Mouse (Mus musculus) T-helper 17 cell (primary cell): ENCODE results near the gene Ank2.
"Not testable (repeated sequence)": the region's sequence is repeated elsewhere in the genome, so short reads cannot be mapped to it uniquely, and the experiment has no call there.

Experiments
- in situ Hi-C, 2 experiments: fragments of 300-600 bp; cut with MboI, MseI; formaldehyde crosslinking; loops; 1 replicate in 1 of 2; 2 replicates in 1 of 2; pipeline ENCODE4 v1.15.1; 2025; ENCODE audit warnings: high pct_unique_total_duplicates in 2 of 2

Gene Ank2

DNA sequence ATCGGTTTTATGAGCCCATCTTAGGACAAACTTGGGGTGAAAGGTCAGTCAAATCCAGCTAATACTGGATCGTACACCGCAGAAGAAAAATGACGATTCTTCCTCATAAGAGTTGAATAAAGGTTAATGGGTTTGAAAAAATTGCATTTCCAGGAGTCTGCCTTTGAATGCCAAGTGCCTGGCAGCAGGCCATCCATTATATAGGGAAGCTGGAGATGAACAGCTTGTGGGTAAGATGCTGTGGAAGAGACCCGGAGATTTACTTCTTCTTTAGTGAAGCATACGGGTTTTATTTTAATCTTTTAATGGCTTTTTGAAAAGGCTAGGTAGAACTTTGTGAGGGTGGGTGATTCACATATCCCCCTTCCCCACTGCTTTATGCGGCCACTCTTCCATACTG, 11.8 kb downstream of the Ank2 start:
- in situ Hi-C loops, result no loop called here

DNA sequence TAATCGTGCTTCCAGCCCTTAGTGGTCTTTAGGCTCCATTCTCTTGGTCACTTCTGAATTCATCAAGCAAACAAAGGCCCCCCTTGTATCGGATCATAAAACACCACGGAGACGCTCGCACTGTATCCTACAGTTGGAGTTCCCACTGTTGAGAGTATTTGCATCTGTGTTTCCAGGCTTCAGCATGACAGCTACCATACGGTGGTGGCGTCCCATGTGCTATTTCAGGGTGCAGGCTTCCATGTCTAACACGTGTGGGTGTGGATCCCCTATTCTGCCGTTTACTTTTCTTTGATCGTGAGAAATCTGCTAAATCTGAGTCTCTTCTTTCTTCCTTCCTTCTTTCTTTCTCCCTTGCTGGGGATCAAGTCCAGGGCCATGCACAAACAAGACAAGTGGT, 14.0 kb downstream of the Ank2 start:
- in situ Hi-C loops, result no loop called here

DNA sequence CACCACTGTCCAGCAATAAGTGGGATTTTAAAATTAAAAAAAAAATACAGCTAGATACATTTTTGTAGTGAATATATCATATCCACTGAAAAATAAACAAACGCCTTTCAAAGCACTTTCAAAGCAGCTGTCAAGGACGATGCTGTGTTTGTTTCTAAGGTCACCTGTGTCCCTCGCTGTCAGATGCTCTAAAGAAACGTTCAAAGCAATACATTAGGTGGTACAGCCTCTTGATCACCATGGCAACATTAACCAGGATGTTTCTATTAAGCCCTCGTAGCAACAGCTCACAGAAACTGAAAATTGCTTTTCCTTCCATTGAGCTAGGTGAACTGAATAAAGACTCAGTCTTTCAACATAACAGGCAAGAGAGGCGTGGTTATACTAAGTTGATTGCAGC, 17.5 kb downstream of the Ank2 start:
- in situ Hi-C loops, result no loop called here

DNA sequence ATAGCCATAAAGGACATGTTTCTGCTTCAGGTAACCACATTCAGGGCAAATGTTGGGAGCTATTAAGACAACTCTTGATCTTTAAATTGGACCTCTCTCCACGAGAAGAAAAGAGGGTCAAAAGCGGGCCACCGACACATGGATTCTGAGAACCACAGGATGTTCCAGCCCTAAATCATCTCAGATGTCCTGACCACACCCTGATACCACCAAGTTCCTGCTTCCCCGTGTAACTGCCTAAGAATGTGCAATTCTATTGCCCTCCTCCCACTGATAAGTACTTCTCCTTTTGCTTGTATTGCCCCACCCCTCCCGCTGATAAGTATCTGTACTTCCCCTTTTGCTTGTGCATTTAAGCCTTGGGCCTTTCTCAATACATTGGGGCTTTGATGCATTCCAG, 18.8 kb downstream of the Ank2 start:
- in situ Hi-C loops, result not testable (repeated sequence)

DNA sequence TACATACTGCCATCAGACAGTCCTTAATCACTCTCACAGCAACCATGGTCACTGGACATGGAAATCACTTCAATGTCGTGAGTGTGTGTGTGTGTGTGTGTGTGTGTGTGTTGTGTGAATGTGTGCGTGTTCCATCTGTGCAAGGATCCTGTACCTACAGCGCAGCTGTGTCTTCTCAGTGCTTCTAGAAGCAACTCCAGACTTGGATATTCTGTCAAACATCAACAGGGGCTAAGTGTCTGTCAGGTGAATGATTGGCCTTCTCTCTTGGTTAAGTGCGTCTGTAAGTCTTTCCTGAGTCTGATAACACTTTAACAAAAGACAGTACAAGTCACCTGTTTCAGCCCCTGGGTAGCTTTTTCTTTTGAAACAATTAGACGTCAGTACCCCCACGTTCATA, 25.0 kb downstream of the Ank2 start:
- in situ Hi-C loops, result loop anchor here in 1 of 2 experiments (5.0 kb wide), 1 partner anchor 68 kb away; no protein-coding TSS in a partner anchor

DNA sequence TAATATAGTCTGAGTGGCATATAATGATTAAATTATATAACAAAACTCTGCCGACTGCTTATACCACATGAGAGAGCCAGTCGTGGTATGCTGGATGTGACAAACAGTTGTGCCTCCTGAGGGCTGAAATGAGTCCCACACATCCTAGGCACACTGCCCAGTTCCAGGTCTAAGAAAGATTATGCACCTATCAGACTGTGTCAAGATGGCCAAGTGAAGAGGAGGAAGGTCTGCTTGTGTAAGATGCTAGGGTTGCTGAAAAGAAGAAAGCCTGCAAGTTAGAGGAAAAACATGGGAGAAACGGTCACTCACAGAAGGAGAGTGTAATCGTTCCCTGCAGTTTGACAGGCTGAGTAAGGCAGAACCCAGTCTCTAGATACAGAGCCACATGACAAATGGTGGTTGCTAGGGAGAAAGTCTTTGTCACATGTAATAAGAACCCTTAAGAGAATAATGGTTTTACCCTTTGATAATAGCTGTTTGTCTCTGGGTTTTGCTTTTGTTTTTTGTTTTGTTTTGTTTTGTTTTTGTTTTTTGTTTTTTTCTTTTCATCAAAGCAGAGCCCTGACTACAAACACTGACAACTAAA, 29.9 kb downstream of the Ank2 start:
- in situ Hi-C loops, result no loop called here

DNA sequence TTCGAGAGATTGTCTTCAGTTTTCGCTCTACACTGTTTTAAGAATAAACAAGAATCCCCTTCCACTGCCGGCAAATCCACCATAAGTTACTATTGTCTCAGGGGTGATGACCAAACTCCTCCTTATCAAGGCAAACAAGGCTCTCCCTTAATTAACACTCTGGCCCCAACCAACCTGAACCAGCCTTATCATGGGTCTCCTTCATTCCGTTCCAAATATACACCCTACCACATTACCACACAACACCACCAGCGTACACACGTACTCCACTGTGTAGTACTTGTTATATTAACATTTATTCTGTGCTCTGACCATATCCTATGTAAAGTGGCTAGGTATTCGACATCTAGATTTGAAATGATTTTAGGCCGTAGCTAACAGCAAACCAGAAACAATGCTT, 30.6 kb downstream of the Ank2 start:
- in situ Hi-C loops, result no loop called here

DNA sequence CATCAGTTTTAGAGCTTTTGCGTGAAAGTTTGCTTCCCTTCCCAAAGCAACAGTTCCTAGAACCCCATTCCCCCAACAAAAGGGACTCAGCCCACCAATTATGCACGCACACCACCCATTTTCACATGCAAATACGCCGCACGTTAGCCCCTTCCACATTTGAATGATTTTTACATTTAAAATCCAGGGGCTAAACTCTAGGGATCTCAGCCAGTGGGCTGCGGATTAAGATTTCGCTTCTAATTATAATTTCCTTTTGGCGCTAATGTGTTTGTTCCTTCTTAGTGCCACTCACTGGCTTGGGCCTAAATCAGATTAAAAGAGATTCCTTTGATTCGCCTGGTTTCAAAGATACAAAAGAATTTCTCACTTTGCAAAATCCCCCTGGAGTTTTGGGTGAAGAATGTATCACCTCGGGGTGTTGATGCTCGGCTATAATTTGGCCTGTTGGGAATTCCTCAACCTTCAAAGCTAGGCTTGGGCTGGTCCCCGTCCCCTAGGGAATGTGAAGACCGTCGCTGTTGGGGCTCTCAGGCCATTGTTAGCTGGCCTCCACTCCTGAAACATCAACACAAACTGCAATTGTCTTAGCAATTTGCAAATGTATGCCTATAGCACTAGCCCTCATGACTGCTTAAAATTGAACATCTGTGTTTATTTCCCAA, 35.2 kb downstream of the Ank2 start:
- in situ Hi-C loops, result no loop called here

DNA sequence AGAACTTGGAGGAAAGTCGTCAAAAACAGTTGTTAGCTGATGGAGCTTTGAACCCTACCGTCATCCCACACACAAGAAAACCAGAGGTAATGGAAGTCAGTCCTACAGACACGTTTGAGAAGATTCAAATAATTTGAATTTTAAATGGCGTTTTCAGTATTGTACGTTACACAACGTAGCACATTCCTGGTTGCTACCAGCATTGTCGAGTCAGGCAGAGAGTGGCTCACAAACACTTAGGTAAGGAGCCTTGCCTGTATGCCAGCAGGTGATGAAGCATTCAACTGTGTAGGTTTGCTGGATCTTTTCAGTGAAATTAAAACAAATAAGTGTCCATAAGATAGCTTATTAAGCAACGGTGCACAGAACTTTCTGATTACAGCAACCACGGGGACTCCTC, 36.0 kb downstream of the Ank2 start:
- in situ Hi-C loops, result no loop called here

DNA sequence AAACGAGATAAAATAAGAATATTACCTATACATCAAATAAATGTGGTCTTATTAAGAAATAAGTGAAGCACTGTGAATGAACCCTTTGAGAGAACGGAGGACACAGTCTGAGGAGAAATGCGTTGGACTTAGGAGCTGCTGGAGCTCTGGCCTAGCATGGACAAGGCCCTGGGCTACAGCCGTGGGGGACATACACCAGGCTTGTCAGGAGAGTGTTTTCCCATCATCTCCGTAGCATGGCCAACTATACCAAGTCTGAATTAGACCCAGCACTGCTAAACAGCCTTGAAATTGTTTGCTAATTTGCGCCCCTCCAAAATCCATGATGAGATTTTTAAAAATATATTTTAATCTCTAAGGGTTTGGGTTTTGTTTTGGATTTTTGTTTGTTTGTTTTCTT, 36.7 kb downstream of the Ank2 start:
- in situ Hi-C loops, result no loop called here

DNA sequence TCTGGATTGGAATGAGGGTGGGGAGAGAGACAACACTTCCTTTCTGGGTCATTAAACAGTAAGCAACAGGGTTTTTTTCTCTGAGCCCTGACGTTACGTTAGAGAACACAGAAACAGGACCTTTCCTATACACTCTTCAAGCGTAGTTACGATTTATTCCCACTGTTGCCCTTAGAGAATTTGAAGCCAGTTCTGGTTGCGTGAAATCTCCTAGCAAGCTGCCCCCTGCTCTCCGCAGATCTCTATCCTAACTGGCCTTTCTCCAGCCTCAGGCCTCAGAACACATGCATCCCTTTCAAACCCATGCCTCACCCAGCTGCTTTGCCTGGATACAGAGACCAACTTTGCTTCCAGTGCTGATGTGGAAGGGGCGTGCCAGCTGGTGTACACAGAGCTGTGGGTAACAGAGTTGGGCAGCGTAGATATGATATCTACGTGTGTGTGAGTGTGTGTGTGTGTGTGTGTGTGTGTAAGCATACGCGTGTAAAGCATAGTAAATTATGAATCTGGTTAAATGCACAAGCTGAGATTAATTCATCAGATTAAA, 38.2 kb downstream of the Ank2 start:
- in situ Hi-C loops, result no loop called here

DNA sequence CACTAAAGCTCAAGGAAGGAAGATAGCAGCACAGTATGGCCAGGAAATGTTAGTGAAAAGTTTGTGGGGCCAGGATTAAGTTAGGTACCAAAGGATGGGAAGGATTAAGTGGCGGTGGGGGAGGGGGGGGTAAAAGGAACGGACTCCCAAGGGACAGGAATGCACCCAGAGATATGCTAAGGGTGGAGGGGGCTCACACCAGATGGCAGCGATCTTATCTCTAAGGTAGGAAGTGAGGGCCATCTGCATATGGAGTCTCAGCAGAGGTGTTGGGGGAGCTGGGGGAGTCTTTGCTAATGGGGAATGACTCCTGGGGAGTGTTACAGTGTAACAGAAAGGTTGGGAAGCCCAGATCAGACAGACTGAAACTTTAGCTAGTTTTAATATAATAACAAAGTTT, 39.3 kb downstream of the Ank2 start:
- in situ Hi-C loops, result no loop called here

DNA sequence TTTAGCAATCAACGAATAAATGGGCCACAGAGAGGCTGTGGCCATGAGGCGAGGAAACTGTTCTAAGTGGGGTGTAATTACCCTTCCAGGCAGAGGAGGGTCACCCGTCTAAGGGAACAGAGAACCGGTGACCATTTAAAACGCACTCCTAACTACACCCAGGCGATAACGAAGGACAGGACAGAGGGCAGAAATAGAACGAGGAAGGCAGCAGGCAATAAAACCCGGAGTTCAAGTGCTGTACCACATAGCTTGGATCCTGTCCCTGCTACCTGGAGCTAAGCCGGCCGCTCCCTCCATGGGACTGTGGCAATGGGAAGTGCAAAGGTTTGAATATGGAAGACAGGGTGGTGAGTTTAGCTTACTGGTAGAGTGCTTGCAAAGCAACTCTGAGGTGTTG, 40.2 kb downstream of the Ank2 start:
- in situ Hi-C loops, result no loop called here

DNA sequence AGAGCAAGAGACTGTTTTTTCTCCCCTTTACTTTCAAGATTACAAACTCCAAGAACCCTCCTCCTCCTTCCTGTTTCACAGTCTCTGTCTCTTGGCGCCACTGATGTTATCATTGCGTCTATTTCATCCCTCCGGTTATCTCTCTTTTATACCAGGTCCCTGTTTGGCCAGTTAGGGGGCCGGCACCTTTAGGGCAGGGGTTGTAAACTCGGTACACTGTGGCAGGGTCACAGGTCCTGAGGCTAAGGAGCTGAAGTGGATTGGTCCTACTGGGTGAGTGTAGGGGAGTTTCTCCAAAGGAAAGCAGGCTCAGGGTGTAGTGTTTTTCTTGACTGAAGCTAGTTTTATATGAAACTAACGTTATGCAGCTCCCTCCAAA, 40.7 kb downstream of the Ank2 start:
- in situ Hi-C loops, result no loop called here

DNA sequence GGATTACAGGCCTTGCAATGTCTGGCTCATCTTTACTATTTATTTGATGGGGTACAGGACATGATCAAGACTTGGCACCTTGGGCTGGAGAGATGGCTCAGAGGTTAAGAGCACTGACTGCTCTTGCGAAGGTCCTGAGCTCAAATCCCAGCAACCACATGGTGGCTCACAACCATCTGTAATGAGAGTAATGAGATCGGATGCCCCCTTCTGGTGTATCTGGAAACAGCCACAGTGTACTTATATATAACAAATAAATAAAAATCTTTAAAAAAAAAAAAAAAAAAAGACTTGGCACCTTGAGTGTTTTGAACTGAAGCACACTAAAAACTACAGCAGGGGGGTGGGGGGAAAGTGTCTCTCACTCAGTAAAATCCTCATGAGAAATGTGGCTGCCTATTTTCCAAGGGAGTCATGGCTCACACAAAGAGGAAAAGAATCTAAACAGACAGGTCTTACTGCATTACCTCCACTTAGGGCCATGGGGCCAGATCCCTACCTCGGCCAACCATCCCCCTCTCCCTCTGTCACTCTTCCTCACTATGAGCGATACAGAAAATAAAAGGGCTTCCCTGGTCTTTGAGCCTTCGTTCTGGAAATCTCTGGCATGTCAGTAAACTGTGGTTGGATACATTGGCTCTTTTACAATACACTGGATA, 41.3 kb downstream of the Ank2 start:
- in situ Hi-C loops, result no loop called here

DNA sequence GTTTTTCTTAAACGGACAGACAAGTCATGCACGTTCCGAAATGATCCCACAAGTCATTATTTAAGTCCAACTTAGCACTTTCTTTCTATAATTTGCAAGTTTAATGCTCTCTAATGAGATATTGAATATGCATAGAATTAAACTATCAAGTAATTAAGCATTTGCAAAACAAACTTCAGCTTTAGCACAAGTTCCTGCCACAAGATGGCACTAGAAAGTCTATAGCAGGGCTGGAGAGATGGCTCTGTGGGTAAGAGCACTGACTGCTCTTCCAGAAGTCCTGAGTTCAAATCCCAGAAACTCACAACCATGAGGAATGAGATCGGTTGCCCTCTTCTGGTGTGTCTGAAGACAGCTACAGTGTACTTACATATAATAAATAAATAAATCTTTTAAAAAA, 45.4 kb downstream of the Ank2 start:
- in situ Hi-C loops, result loop anchor here in 1 of 2 experiments (5.0 kb wide), 1 partner anchor 94 kb away; no protein-coding TSS in a partner anchor

DNA sequence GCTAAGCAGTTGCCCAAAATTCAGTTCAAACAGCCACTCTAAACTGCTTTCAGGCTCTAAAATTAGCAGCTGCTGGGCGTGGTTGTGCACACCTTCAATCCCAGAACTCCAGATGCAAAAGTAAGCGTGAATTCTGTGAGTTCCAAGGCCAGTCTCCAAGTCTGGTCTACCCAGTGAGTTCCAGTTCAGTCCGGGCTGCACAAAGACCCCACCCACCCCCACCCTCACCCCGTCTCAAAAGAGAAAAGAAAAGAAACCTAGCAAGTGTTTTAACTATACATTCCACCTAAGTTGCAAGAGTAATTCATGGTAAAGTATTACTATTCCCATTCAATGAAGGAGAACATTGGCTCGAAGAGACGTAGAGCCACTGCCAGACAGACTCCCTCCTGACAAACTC, 45.9 kb downstream of the Ank2 start:
- in situ Hi-C loops, result loop anchor here in 1 of 2 experiments (5.0 kb wide), 1 partner anchor 94 kb away; no protein-coding TSS in a partner anchor

DNA sequence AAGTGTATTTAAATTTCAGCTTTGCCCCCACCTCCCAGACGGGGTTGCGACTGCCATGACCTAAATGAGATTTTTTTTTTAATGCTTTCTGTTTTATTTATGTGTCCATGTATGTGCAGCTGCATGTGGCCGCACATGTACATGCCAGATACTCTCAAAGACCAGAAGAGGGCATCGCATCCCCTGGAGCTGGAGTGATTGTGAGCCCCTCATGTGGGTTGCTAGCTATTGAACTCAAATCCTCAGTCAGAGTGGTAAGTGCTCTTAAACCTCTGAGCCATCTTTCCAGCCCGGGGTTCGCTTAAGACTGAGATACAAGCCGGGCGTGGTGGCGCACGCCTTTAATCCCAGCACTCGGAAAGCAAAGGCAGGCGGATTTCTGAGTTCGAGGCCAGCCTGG, 46.9 kb downstream of the Ank2 start:
- in situ Hi-C loops, result loop anchor here in 1 of 2 experiments (5.0 kb wide), 1 partner anchor 95 kb away; no protein-coding TSS in a partner anchor

DNA sequence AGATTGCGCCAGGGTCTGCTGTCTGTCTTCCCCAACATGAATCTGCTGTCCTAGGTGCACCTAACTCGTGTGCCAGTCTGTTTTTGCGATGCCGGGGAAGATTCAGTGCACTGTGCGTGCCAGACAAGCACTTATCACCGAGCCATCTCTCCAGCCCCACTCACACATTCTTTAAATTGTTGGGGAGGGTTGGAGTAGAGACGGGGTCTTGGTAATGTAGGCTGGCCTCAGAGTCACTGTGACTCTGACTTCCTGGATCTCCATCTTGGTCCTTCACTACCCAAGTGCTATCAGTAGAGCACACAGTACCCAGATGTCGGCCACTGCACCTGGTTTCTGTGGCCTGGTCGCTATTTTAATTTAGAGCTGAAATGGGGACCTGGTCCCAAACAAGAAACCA, 47.4 kb downstream of the Ank2 start:
- in situ Hi-C loops, result loop anchor here in 1 of 2 experiments (5.0 kb wide), 1 partner anchor 96 kb away; no protein-coding TSS in a partner anchor

DNA sequence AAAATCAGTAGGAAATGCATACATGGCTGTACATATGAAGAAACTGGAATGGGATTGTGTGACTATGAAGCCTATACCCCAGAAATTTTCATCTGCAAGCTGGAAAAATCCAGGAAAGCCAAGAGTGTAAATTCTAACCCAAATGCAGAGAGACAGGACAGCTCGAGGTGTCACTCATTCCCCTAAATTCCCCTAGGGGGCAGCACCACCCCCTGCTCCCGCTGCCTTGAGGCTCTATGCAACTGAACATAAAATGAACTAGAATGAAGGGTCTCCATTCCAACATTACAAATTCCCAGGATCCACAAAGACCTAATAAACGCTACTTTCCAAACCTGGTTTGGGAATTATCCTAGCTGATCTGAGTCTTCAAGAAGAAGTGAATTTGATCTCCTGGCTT, 48.1 kb downstream of the Ank2 start:
- in situ Hi-C loops, result loop anchor here in 1 of 2 experiments (5.0 kb wide), 1 partner anchor 96 kb away; no protein-coding TSS in a partner anchor

DNA sequence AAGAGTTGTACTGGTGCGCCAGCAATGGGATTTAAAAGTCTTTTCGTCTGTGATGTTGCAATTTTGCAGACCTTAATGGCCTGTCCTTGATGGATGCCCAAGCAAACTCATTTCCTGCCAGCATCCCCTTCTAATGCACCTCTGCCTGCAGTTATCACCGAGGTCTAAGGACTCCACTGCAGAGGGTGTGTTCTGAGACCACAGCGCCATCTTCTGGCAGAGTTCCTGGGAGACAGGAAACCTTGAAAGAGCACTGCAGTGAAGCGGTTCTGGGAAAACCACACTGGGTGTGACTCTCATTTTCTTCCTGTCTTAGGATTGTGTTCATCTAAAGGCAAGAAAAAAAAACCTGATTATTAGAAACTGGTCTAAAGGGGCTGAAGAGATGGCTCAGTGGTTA, 53.0 kb downstream of the Ank2 start:
- in situ Hi-C loops, result no loop called here

DNA sequence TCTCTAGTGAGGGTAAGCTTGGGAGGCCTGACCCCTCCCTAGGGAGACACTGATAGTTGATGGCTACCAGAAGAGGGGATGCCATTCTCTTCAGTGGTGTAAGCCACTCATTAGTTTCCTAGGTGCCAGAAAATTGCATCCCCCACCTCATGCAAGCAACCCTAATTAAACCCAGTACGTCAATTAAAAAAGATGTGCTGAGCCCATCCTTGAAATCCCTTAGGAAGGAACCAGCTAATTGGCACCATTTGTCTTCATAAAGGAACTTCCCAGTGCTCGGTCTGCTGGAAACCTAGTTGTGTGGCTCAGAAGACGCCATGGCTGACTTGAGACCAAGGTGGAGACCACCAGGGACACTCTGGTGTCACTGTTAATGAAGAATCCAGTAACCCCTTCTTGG, 65.9 kb downstream of the Ank2 start:
- in situ Hi-C loops, result no loop called here

DNA sequence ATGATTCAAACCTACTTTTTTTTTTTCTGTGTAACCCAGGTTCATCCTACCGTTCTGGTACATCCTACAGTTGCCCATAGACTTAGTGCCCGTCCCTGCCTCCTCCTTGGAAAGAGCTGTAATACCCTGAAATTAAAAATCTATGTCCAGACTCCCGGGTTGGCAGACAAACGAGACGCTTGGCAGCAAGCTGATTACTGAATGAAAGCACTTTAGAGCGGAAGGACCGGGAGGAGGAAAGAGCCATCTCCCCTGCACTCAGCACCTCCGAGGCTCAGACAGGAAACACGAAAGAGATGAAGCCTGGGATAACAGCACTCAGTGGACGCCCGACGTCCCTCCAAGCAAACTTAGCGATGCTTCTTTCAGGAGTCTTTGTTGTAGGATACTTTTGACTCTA, 69.3 kb downstream of the Ank2 start:
- in situ Hi-C loops, result no loop called here
